Mouse (Mus musculus): ENCODE results near the gene Fip1l1.

DNA sequence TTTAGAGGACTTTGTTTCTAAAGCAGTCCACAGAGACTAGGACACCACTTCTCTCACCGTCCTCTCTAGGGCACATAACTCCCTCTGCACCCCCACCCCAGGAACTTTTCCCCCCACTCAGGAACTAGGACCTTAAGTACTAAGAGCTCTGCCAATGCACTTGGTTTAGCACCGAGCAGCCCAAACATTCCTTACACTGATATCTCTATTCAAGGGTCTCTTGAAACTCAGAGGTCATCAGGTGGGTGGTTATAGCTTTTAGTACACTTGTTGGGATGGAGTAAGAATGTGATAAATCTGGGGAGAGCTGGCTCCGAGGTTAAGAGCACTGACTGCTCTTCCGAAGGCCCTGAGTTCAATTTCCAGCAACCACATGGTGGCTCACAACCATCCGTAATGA lies 77.5 kb downstream of the Fip1l1 start:
- TF ChIP-seq CTCF (IDR thresholded peaks at IDR 0.05), result no peak
- TF ChIP-seq POLR2A (IDR thresholded peaks at IDR 0.05; ENCODE audit: insufficient read depth, low read depth, low read length), result no peak

Data from heart, adult 2 months (tissue).